Mouse (Mus musculus) splenic B cell, adult 2 months (primary cell): ENCODE results near the gene Vps52.

Experiments
- DNase-seq: peaks from one replicate; pipeline ENCODE4 v3.0.0-alpha.2; 2011; ENCODE audit warnings: low read depth, low spot score
- H3K27me3 ChIP-seq: 2 replicates; pipeline ENCODE4 v1.6.1; 2012; ENCODE audit warnings: mild to moderate bottlenecking, low read length, moderate library complexity, mixed read lengths; ENCODE audit not compliant: control insufficient read depth, poor library complexity, insufficient read depth, severe bottlenecking
- H3K36me3 ChIP-seq: 2 replicates; pipeline ENCODE4 v1.6.1; 2012; ENCODE audit warnings: mild to moderate bottlenecking, low read length, moderate library complexity, mixed read lengths; ENCODE audit not compliant: control insufficient read depth, poor library complexity, insufficient read depth, severe bottlenecking

Gene Vps52

DNA sequence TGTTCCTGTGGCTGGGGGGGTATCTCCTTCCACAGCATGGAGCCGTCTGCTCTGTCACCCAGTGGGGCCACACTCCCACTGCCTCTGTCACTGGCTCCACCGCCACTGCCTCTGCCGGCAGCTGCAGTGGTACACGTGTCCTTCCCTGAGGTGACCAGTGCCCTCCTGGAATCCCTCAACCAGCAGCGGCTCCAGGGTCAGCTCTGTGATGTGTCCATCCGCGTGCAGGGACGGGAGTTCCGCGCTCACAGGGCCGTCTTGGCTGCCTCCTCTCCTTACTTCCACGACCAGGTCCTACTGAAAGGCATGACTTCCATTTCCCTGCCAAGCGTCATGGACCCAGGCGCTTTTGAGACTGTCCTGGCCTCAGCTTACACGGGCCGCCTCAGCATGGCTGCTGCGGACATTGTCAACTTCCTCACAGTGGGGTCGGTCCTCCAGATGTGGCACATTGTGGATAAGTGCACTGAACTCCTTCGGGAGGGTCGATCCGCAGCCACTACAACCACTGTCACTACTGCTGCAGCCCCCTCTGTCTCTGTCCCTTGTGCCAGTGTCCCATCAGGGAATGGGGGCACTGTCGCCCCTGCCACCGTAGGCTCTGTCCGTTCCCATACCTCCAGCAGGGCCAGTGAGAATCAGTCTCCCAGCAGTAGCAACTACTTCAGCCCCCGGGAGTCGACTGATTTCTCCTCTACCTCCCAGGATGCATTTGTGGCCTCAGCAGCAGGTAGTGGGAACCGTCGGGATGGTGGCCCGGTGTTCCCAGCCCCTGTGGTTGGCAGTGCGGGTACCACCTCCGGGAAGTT is 38.6 kb upstream of the Vps52 start:
- peaks cover 16% of the 10 kb centered on the region for H3K36me3 ChIP-seq
- no peak for DNase-seq
- no peaks in the 10 kb centered on the region for H3K27me3 ChIP-seq

- H3K36me3 ChIP-seq, result peaks cover 16% of the 10 kb centered on the region
- no peaks in the 10 kb centered on the region for H3K27me3 ChIP-seq
- no peak for DNase-seq
Measured at GRCm38 (mm10) chr17:33917656-33918292, 37.8 kb upstream of the Vps52 start.

GRCm38 (mm10) chr17:33918293-33919203 is 37.1 kb upstream of the Vps52 start:
- peaks cover 18% of the 10 kb centered on the region for H3K36me3 ChIP-seq
- H3K27me3 ChIP-seq, result no peaks in the 10 kb centered on the region
- peak; percentile 34 for DNase-seq

DNA sequence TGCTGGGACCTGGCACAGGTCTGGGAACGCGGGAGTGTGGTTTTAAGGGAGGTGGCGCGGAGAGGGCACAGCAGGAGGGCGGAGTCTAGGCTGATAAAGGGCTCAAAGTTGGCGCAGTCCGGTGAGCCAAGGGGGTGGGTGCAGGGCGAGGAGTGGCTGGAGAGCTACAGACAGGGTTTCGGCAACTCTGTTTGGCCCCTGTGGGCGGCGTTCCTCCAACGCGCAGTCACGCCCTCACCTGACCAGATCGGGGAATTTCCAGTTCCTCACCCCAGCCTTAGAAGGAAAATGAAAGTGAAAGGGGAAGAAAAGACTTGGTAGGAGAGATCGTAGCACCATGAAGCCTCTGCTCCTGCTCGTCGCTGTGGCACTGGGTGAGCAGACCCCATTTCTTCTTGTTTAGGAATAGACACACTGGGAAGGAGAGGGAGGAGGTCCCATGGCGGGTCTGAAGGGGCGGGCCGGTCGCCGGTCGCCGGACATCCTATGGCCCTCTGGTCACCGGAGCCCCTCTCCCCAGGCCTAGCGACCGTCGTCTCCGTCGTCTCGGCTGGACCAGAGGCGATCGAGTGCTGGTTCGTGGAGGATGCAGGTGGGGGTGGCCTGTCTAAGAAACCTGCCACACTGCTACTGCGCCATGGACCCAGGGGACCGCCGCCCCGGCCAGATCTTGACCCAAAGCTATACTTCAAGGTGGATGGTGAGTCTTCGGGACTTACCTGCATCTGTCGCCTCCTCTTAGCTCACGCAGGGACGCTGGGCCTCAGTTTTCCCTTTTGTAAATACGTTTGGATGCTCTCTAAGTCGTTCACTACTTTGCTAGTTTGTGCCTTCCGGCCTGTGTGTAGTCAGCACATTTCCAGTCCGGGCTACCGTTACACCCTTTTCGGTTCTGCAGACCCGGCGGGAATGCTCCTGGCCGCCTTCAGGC is 36.0 kb upstream of the Vps52 start:
- DNase-seq, result peak; percentile 96
- Histone ChIP-seq H3K27me3 (no peaks in the 10 kb centered on the region), H3K36me3 (peaks cover 11% of the 10 kb centered on the region; the same call in 1 of the 2 replicates)

DNA sequence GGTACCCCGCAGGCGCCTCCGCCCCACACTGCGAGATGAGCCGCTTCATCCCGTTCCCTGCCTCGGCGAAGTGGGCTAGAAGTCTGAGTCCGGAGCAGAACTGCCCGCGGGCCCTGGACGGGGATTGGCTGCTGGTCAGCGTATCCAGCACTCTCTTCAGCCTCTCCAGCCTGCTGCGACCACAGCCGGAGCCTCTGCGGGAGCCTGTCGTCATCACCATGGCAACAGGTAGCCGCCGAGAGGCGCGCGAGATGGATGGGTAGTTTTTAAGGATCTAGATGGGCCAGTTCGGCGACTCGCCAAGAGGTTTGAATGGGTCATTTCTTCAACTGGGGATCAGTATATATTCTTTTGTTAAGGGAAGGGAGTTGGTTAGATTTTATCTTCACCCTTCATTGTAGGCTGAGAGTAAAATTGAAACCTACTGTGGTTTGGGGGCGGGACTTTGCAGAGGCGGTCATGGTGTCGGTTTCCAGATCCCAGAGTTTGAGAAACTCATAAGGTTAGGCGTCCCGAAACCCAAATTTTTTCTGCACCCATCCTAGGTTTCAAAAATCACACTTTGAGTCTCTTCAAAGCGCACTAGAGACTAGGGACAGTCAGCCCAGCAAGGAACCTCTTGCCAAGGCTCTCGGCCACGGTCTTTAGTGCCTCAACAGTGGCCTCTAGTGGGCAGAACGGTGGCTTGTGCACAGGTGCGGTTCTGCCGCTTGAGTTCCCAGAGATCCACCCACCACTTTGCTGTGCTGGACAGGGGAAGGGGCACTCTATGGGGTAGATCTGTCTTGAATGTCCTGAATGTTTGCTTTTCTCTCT is 35.1 kb upstream of the Vps52 start:
- Histone ChIP-seq H3K36me3 (peaks cover 17% of the 10 kb centered on the region), H3K27me3 (no peaks in the 10 kb centered on the region)
- peak; percentile 93 for DNase-seq

DNA sequence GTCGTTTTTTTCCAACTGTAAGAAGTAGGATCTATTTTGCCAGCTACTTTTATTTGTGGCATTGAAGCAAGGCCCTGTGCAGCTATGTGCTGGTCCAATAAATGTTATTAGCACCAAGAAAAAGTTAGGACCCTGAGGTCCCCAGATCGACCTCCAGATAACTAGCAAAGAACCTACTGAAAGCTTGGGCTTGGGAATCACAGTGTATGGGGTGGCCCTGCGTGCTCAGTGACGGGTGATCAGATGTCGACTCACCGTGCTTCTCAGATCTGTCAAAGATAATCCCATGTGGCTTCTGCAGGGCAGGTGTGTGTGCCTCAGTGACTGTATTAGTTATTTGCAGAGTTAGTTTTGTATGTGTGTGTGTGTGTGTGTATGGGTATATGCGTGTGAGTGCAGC is 34.3 kb upstream of the Vps52 start:
- H3K36me3 ChIP-seq, result peaks cover 19% of the 10 kb centered on the region
- DNase-seq, result no peak
- no peaks in the 10 kb centered on the region for H3K27me3 ChIP-seq

DNA sequence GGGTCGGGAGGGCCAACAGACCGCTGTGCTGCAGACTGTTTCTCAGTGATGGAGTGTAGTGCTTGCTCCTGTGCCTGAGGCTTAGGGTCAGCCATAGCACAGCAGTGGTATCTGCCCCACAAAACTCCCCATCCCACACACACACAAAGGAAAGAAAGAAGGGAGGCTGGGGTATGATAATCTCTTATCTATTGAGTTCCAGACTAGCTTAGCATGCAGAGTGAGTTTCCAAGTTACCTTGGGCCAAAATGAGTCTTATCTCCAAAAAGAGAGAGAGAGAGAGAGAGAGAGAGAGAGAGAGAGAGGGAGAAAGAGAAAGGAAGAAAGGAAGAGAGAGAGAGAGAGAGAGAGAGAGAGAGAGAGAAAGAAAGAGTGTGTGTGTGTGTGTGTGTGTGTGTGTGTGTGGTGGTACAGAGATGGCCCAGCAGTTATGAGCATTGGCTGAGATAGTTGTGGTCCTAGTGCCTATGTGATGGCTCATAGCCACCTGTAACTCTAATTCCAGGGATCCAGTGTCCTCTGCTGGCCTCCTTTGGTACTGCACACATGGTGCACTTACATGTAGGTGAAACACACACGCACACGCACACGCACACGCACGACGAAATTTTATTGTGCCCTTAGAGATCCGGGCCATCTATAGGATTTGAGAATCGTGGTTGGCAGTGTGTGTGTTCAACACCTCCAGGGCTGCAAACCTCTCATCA is 30.9 kb upstream of the Vps52 start:
- peak; percentile 72 for DNase-seq
- no peaks in the 10 kb centered on the region for H3K27me3 ChIP-seq
- H3K36me3 ChIP-seq, result peaks cover 29% of the 10 kb centered on the region

- peak; percentile 29 for DNase-seq
- H3K36me3 ChIP-seq, result peaks cover 29% of the 10 kb centered on the region
- H3K27me3 ChIP-seq, result no peaks in the 10 kb centered on the region
Measured at GRCm38 (mm10) chr17:33925406-33926116, 30.1 kb upstream of the Vps52 start.

DNA sequence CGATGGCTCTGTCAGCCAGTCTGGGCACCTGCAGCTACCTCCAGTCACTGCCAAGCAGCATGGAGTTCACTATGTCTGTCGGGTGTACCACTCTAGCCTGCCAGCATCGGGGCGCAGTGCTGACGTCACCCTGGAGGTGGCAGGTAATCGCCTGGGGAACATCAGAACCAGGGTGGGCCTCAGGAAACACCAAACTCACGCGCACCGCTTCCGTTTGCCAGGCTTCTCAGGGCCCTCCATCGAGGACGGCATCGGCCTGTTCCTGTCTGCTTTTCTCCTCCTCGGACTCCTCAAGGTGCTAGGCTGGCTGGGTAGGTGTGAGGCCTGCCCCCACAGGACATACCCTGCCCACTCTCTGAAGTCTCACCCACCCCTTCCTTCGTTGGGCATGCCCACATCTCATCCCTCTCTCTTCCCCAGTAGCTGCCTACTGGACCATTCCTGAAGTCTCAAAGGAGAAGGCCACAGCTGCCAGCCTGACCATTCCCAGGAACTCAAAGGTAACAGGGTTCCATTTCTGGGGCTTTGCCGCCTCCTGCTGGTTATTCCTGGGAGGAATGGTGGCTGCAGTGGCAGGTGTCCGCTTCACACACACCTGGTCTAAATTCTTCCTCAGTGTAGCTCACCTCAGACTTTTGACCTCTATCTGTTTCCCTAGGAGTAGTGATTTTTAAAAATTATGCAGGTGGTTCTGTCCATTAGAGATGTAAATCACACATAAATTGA is 29.2 kb upstream of the Vps52 start:
- H3K27me3 ChIP-seq, result no peaks in the 10 kb centered on the region
- DNase-seq, result peak; percentile 38
- H3K36me3 ChIP-seq, result peaks cover 26% of the 10 kb centered on the region

- peaks cover 18% of the 10 kb centered on the region for H3K36me3 ChIP-seq
- H3K27me3 ChIP-seq, result no peaks in the 10 kb centered on the region
- no peak for DNase-seq
Measured at GRCm38 (mm10) chr17:33928251-33928947, 27.2 kb upstream of the Vps52 start.

DNA sequence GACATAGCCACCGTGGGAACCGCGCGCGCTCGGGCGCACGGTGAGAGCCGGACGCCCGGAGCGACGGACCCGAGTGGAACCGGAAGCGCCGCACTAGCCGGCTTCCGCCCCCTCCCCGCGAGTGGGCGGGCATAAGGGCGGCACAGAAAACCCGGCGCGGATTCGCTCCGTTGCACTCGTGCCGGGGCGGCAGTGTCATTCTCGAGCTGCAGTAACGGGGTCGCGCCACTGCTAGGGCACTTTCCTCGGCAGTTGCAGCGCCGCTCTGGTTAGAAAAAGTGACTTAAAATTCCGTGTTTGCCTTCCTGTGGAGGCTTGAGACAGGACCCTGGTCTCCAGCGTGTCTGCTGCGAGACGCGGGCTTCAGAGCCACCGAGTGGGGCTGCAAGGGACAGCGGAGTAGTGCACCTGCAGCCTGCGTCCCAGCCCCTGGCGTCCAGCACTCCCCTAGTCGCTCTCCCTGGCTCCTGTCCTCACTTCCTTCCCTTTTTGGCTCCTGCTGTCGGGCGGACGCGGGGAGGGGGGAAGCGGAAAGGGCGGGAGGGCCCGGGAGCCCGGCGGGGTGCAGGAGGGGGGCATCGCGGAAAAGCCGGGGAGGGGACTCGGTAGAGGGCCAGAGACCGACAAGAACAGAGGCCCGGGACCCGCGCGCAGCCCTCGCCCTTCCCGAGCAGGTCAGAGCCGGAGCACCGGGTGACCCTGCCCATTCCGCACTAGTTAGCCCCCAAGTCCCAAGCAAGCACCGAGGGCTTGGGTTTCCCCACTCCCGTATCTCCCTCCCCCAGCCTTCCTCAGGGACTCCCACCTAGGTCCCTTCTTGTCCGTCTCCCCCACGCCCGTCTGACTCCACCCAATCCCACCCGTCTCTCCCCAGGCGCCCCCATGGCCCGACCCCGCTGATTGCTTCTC is 26.0 kb upstream of the Vps52 start, which contains the start of gene Rgl2:
Gene Rgl2, plus strand, starts transcription at position 173 of the 909 bp plus-strand sequence.
- H3K27me3 ChIP-seq, result no peaks in the 10 kb centered on the region
- peak; percentile 95 for DNase-seq
- H3K36me3 ChIP-seq, result peaks cover 18% of the 10 kb centered on the region
